8 mouse cellular contexts compared by ENCODE assay signal in genomic region chr19:31083761-31084160, GRCm38 (mm10). TPM values are rescaled to one million over a fixed set of nuclear protein-coding genes. Genes with fewer than 3 reads are reported as not detected.
DNase-seq lines count a peak whose midpoint lies in the region; ATAC-seq and TF ChIP-seq lines count a peak whose summit lies in the region.

No protein-coding gene starts in this region.

- ATAC-seq in kidney, postnatal 0 days (replicated peaks; ENCODE audit: low FRiP score, low read depth), result no peak
- ATAC-seq in forebrain, embryonic 14.5 days, result no peak
- ATAC-seq in limb, embryonic 13.5 days (ENCODE audit: low FRiP score, low read depth), result no peak
- no peak for ATAC-seq in stomach, embryonic 14.5 days (ENCODE audit: insufficient number of reproducible peaks, insufficient read depth, low FRiP score, low read depth)

- peak overlapping the region; percentile 60 for H3K4me2 ChIP-seq in kidney, postnatal 0 days (ENCODE audit: low read length)
- peak overlapping the region; percentile 74 for H3K4me2 ChIP-seq in forebrain, embryonic 14.5 days (ENCODE audit: low read length)
- H3K4me2 ChIP-seq in limb, embryonic 13.5 days (replicated peaks), result peak overlapping the region; percentile 86
- H3K4me2 ChIP-seq in stomach, embryonic 14.5 days (replicated peaks; ENCODE audit: low read depth, low read length), result peak overlapping the region; percentile 87

- H3K4me3 ChIP-seq in kidney, postnatal 0 days (replicated peaks; ENCODE audit: low read depth, low read length), result peak overlapping the region; percentile 46
- H3K4me3 ChIP-seq in forebrain, embryonic 14.5 days (ENCODE audit: low read depth, low read length), result peak overlapping the region; percentile 79
- peak overlapping the region; percentile 74 for H3K4me3 ChIP-seq in limb, embryonic 13.5 days
- H3K4me3 ChIP-seq in stomach, embryonic 14.5 days (ENCODE audit: low read depth, low read length), result peak overlapping the region; percentile 70

- H3K9me3 ChIP-seq in kidney, postnatal 0 days (replicated peaks; ENCODE audit: low read length), result no peaks in the 10 kb centered on the region; the same call in 1 of the 2 replicates
- H3K9me3 ChIP-seq in forebrain, embryonic 14.5 days (replicated peaks; ENCODE audit: control insufficient read depth, low read length), result no peaks in the 10 kb centered on the region
- H3K9me3 ChIP-seq in limb, embryonic 13.5 days, result peaks cover 18% of the 10 kb centered on the region
- no peaks in the 10 kb centered on the region; the same call in 1 of the 2 replicates for H3K9me3 ChIP-seq in stomach, embryonic 14.5 days (ENCODE audit: control insufficient read depth, low read depth, low read length)

- no peak for TF ChIP-seq CTCF in kidney, postnatal 0 days (IDR thresholded peaks at IDR 0.05; ENCODE audit: low read depth)

- peak overlapping the region; percentile 57; the same call in 1 of the 2 replicates for H3K9ac ChIP-seq in kidney, postnatal 0 days (ENCODE audit: low read depth, low read length)
- peak overlapping the region; percentile 70; the same call in 1 of the 2 replicates for H3K9ac ChIP-seq in forebrain, embryonic 14.5 days (ENCODE audit: low read length)
- H3K9ac ChIP-seq in limb, embryonic 13.5 days, result peak overlapping the region; percentile 80; the same call in 1 of the 2 replicates
- H3K9ac ChIP-seq in stomach, embryonic 14.5 days (replicated peaks; ENCODE audit: low read depth, low read length), result no peak overlapping the region; the same call in 1 of the 2 replicates

- WGBS in kidney, postnatal 0 days, result over 99% methylated on average over 8 of the region's 8 CpGs
- WGBS in forebrain, embryonic 14.5 days, result 98% methylated on average over 8 of the region's 8 CpGs
- 93% methylated on average over 8 of the region's 8 CpGs for whole genome bisulfite sequencing in limb, embryonic 13.5 days
- WGBS in stomach, embryonic 14.5 days, result 96% methylated on average over 8 of the region's 8 CpGs

- no peaks in the 10 kb centered on the region for H3K27me3 ChIP-seq in kidney, postnatal 0 days (ENCODE audit: insufficient read depth, low read length)
- H3K27me3 ChIP-seq in forebrain, embryonic 14.5 days (replicated peaks; ENCODE audit: control insufficient read depth, insufficient read depth, low read length), result no peaks in the 10 kb centered on the region
- no peaks in the 10 kb centered on the region for H3K27me3 ChIP-seq in limb, embryonic 13.5 days
- H3K27me3 ChIP-seq in stomach, embryonic 14.5 days (ENCODE audit: control insufficient read depth, insufficient read depth, low read length), result no peaks in the 10 kb centered on the region

- no peak for DNase-seq in kidney, postnatal 0 days (ENCODE audit: low spot score)
- DNase-seq in kidney, adult 9 months, result no peak
- peak; percentile 54 for DNase-seq in cerebellum, adult 11-12 months
- no peak for DNase-seq in forebrain, embryonic 14.5 days (ENCODE audit: low spot score)
- no peak for DNase-seq in embryo, embryonic 11 days
- no peak for DNase-seq in embryo, embryonic 10 days (ENCODE audit: low spot score)

- no peaks in the 10 kb centered on the region; the same call in 1 of the 2 replicates for H3K4me1 ChIP-seq in kidney, postnatal 0 days (replicated peaks; ENCODE audit: insufficient read depth, low read length)
- H3K4me1 ChIP-seq in forebrain, embryonic 14.5 days (ENCODE audit: control insufficient read depth, insufficient read depth, low read length), result peaks cover 9% of the 10 kb centered on the region
- H3K4me1 ChIP-seq in limb, embryonic 13.5 days, result peaks cover 14% of the 10 kb centered on the region
- H3K4me1 ChIP-seq in stomach, embryonic 14.5 days (ENCODE audit: control insufficient read depth, insufficient read depth, low read length), result peaks cover 11% of the 10 kb centered on the region; the same call in 1 of the 2 replicates

- no peak overlapping the region for H3K27ac ChIP-seq in kidney, postnatal 0 days
- H3K27ac ChIP-seq in forebrain, embryonic 14.5 days (ENCODE audit: low read depth, low read length), result no peak overlapping the region
- H3K27ac ChIP-seq in limb, embryonic 13.5 days, result no peak overlapping the region
- H3K27ac ChIP-seq in stomach, embryonic 14.5 days (ENCODE audit: low read length), result no peak overlapping the region

- peaks cover 13% of the 10 kb centered on the region; the same call in 1 of the 2 replicates for H3K36me3 ChIP-seq in kidney, postnatal 0 days (ENCODE audit: insufficient read depth, low read length)
- H3K36me3 ChIP-seq in forebrain, embryonic 14.5 days (ENCODE audit: control insufficient read depth, insufficient read depth, low read length), result peaks cover 23% of the 10 kb centered on the region
- peaks cover 39% of the 10 kb centered on the region for H3K36me3 ChIP-seq in limb, embryonic 13.5 days
- H3K36me3 ChIP-seq in stomach, embryonic 14.5 days (ENCODE audit: control insufficient read depth, insufficient read depth, low read length), result peaks cover 20% of the 10 kb centered on the region

RNA-seq across cellular contexts. Expression of gene Cstf2t, which starts 1.1 kb away (rescaled TPM):
- 42.0 and 42.5 TPM in 2 replicates for polyA plus RNA-seq in kidney, postnatal 0 days (2015; fragmentation: Nextera tagmentation; extraction: Ambion mirVana)
- 54.7 and 56.6 TPM in 2 replicates for polyA plus RNA-seq in forebrain, embryonic 14.5 days (2014; fragmentation: Nextera tagmentation; extraction: Ambion mirVana)
- polyA plus RNA-seq in limb, embryonic 13.5 days (2015; fragmentation: Nextera tagmentation; extraction: Ambion mirVana), result 57.9 and 60.0 TPM in 2 replicates
- 32.5 and 34.2 TPM in 2 replicates for polyA plus RNA-seq in stomach, embryonic 14.5 days (2014; fragmentation: Nextera tagmentation; extraction: Ambion mirVana)
